Mouse (Mus musculus) kidney, postnatal 10 days (tissue): ENCODE data around the gene Lmntd1.
"Not testable (repeated sequence)": the region's sequence is repeated elsewhere in the genome, so short reads cannot be mapped to it uniquely, and the experiment has no call there.

ENCODE experiments used
- DNase-seq: peaks from one replicate; pipeline ENCODE4 v3.0.0; 2021; ENCODE audit warnings: mixed read lengths

Lmntd1 gene

DNA sequence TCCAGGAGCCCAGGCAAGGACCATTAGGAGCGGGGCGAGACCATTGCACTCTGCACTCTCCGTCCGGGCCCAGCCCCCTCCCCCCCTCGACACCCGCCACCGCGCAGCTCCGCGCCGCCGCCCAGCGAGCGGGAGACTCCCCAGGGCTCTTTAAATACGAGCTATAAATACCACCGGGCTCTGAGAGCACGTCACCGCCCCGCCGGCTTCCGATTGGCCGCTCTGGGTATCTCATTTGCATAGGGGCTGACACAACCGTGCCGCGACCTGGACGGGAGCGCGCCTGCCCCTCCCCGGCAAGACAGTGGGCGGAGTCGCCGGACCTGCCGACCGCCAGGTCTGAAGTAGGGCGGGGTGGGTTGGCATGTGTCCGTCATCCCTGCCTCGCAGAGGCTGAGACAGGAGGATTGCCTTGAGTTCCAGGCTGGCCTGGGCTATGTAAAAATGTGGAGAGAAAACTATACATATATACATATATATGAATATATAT, 273.4 kb downstream of the Lmntd1 start:
- peak; percentile 98 for DNase-seq

- peak; percentile 89 for DNase-seq
Measured at GRCm38 (mm10) chr6:145339956-145340656, 274.0 kb downstream of the Lmntd1 start.

DNA sequence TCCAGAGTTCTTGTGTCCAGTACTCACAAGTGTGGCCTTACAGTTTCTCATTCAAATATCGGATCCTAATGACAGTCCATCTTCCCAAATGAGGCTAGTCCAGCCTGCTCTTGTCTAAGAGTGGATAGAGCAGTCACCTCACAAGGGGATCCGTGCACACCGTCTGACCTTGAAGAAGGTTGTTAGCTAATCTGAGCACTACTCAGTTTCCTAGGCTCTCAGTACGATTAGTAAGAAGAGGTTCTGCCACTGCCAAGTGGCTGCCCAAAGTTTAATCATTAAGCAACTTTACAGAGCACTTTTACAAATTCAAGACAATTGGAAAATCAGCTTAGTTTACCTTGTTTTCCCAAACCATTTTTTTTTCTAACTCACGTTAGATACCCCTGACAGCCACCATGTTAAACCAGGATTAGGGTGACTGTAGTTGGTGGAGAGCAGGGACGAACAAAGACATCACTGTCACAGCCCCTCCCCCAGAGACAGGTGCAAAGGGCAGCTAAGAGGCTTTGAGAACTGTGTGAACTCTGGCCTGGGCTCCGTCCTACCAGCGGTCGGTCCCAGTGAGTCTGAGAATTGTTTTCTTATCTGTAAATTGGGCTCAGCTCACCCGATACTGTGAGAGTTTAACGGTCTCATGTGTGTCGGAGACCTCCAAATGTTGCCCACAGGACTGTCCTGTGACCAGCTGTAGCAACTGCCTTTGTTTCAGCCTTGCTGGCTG, 275.4 kb downstream of the Lmntd1 start:
- DNase-seq = peak; percentile 56

DNA sequence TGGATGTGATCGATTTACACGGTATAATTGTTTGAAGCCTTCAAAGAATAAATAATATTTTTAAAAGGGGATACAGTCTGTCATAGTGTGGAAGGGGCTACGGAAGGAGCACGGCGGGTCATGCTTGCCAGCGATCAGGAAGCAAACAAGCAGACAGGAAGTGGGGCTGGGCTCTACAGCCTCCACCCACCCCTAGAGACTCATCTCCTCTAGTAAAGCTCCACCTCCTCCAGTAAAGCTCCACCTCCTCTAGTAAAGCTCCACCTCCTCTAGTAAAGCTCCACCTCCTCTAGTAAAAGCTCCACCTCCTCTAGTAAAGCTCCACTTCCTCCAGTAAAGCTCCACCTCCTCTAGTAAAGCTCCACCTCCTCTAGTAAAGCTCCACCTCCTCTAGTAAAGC, 276.6 kb downstream of the Lmntd1 start:
- not testable (repeated sequence) for DNase-seq

- DNase-seq = no peak
Measured at GRCm38 (mm10) chr6:145335876-145336768, 278.0 kb downstream of the Lmntd1 start.

GRCm38 (mm10) chr6:145334211-145334610, 279.9 kb downstream of the Lmntd1 start:
- DNase-seq = no peak

- no peak for DNase-seq
Measured at GRCm38 (mm10) chr6:145326141-145326806, 287.8 kb downstream of the Lmntd1 start.

DNA sequence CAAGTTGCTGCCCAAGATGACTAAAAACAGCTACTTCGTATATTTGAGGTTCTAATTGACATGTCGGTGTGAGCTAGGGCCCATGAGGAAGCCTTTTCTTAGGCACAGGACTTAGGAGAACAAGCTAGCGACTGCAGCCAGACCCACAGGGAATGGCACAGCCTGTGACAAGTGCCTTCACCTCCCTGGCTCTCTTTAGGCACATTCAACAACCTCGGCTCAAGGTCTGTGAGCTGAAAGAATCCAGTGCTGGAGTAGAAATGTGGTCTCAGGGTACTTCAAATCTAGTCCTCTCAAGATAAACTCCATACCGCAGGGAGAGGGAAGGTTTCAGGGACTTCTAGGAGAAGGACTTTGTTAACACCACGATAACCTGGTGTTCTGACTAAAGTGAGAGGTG, 289.0 kb downstream of the Lmntd1 start:
- no peak for DNase-seq

GRCm38 (mm10) chr6:145324470-145324869, 289.6 kb downstream of the Lmntd1 start:
- DNase-seq = no peak

GRCm38 (mm10) chr6:145322246-145322645, 291.9 kb downstream of the Lmntd1 start:
- DNase-seq = no peak

GRCm38 (mm10) chr6:145320156-145320555, 294.0 kb downstream of the Lmntd1 start:
- no peak for DNase-seq
